Mouse (Mus musculus) gastrocnemius, postnatal 25 days (tissue): Measurements from ENCODE around the gene A730015C16Rik. TPM values are rescaled to one million over a fixed set of nuclear protein-coding genes. Genes with fewer than 3 reads are reported as not detected.

Experiments
- DNase-seq: peaks from one replicate; pipeline ENCODE4 v3.0.0; 2022
- total RNA-seq, 2 experiments: library from RNA; stranded (reverse); gene quantifications; 1 replicate in 1 of 2; 2 replicates in 1 of 2; pipeline ENCODE4 v1.2.3; 2021

The A730015C16Rik gene
- total RNA-seq, 2 experiments from 2014 or later = not detected

DNA sequence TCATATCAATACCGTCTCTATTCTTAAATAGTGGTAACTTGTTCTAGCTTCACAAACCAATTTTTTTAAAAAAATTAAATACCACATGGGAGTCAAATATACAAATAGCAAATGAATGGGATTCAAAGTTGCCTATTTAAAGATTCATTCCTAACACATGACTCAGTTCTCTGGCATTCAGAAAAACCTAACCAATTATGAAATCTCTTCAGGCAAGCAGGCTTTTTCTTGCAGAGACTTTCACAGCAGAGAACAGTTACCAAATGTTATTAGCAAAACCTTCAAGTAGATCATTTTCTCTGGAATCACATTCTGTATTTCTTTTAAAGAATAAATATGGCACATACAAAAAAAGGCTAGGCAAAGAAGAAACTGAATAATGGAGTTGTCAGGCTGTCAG, 17.7 kb downstream of the A730015C16Rik start:
- no peak for DNase-seq

DNA sequence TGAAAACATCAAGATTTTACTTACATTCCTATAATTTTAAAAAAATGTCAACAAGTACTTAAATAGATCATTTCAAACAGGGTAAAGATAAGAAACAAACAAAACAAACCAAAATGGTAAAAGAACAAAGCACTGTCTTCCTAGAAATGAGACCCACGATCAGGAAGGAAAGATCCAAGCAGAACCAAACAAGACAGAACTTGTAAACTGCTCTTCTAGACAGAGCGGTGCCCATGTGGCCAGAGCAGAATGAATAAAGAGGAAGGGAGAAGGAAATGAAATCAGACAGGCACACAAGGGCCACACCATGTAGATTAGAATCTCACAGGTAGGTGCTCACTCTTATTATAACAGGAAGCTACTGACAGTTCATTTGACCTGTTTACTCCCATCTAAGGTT, 21.8 kb downstream of the A730015C16Rik start:
- no peak for DNase-seq

- no peak for DNase-seq
These were observed 22.3 kb downstream of the A730015C16Rik start for GRCm38 (mm10) chr4:108826096-108826495.

DNA sequence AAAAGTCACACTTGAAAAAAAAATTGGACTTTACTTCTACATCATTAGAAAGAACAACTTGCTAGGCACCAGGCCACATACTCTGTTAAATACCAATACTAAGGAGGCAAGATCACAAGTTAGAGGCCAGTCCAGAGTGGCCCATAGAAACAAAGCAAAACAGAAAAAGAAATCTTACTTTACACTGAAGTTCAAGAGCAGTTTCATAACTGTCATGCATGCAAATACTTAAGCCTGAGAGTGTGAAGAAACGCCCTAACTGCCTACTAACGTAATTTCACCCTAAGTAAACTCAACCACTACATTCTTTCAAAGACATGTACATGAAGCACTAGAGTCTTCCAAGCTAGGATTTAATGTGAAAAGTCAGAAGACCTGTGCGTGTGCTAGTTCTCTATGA, 22.7 kb downstream of the A730015C16Rik start:
- no peak for DNase-seq

- no peak for DNase-seq
These were observed 36.9 kb downstream of the A730015C16Rik start for GRCm38 (mm10) chr4:108811550-108811949.

DNA sequence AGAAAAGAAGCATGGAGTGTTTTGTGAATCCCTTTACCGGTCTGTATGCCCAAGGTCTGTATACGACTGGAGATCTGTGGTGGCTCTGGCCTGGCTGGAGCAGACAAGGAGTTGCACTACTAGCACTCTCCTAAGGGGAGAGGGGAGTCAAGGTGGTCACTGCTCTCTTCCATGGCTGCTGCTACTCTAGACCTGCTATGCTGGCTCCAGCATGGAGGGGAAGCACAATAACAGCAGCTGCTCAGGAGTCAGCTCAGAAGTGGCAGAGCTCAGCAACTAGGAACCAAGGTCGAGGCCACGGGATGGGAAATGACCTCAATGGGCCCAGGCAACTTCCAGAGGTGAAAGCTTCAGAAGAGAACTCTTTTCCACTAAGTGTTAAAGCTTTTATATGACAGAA, 37.3 kb downstream of the A730015C16Rik start:
- DNase-seq = no peak

- DNase-seq = no peak
These were observed 44.9 kb downstream of the A730015C16Rik start for GRCm38 (mm10) chr4:108803535-108803934.

DNA sequence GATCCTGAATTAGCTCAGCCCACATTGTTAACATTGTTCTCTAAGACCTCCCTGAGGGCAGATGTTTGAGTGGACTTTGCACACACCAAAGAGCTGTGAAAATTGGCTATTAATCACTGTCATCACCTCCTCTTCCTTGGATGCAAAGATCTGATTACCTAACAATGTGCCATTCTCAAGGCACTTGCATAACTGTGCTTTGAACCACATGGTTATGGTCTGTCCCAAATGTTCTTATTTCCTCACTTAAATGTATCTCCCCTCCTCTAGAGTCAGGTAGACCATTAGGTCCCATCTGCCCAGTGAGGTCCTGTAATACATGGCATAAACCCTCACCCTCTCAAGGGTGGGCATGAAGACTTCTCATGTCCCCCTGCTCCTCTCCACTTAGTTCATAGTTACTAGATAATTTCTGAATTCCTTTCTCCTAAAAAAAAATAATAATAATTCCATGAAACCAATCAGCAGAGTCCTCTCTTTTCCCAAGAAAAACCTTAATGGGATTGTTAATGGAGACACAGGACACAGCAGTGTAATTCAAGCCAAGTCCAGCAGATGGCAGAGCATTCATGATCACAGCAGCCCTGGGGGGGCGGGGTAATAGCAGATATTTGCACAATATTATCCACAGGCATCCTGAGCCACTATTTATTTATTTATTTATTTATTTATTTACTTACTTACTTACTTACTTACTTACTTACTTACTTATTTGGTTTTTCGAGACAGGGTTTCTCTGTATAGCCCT, 50.2 kb downstream of the A730015C16Rik start:
- no peak for DNase-seq

Other genes starting within 250 kb of the A730015C16Rik start
- gene Cc2d1b, start 228.7 kb downstream of the A730015C16Rik start, total RNA-seq = 10 to 100 TPM; 14.8 to 18.8 TPM
- 1 to 10 TPM in 1 of 2 experiments, under 1 TPM in 1; 0.59 to 1.2 TPM for gene 3110021N24Rik, start 129.0 kb downstream of the A730015C16Rik start, total RNA-seq
- 10 to 100 TPM; 35.0 to 43.7 TPM for gene Zfyve9, start 67.8 kb downstream of the A730015C16Rik start, total RNA-seq
- 10 to 100 TPM; 39.4 to 44.8 TPM for gene Btf3l4, start 15.0 kb downstream of the A730015C16Rik start, total RNA-seq
- gene Txndc12, start 14.0 kb downstream of the A730015C16Rik start, total RNA-seq = 10 to 100 TPM; 12.0 to 15.1 TPM
- gene Kti12, start 834 bp downstream of the A730015C16Rik start, total RNA-seq = 10 to 100 TPM; 19.7 to 20.7 TPM
- not detected for gene Rab3b, start 30.4 kb upstream of the A730015C16Rik start, total RNA-seq
- gene Nrd1, start 152.0 kb upstream of the A730015C16Rik start, total RNA-seq = 100 to 1,000 TPM in 1 of 2 experiments, 10 to 100 TPM in 1; 94.5 to 106 TPM